Mouse (Mus musculus) erythroblast, embryonic 14.5 days (primary cell): Measurements from ENCODE around the gene Stra6l.

Experiments
- GATA1 ChIP-seq: IDR thresholded peaks from 2 replicates; pipeline ENCODE4 v1.6.1; 2012; ENCODE audit warnings: low read length, inconsistent platforms, mixed read lengths
- TAL1 ChIP-seq: IDR thresholded peaks from 3 replicates; pipeline ENCODE4 v1.6.1; 2012; ENCODE audit warnings: low read length, inconsistent platforms, mixed read lengths

GRCm38 (mm10) chr4:45811250-45811649 lies 37.2 kb upstream of the Stra6l start:
- TF ChIP-seq GATA1 (no peak), TAL1 (no peak)
